Mouse (Mus musculus): ENCODE data around the gene Olfr1349.
"Not testable (repeated sequence)": the region's sequence is repeated elsewhere in the genome, so short reads cannot be mapped to it uniquely, and the experiment has no call there.

The Olfr1349 gene

DNA sequence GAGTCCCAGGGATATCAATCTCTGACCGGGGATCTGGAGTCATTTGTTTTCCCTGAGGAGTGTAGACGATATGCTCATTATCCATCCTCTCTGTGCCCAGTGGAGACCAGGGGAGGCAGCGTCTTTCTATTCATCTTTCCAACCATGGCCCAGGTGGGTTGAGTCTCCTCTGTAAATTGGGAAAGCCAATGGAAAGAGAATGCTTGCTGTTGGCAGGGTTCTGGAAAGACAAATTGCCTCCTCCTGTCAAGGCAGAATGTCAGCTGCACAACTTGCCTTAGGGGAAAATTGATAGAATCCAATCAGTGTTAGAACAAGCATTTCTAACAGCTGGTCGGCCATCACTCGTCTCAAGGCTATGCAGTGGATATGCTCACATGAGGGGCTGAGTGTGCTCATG lies at the start of gene Olfr1349:
Gene Olfr1349, minus strand, starts transcription at position 101 of the 400 bp plus-strand sequence.
- DNase-seq (ENCODE audit: low spot score): no peak

DNA sequence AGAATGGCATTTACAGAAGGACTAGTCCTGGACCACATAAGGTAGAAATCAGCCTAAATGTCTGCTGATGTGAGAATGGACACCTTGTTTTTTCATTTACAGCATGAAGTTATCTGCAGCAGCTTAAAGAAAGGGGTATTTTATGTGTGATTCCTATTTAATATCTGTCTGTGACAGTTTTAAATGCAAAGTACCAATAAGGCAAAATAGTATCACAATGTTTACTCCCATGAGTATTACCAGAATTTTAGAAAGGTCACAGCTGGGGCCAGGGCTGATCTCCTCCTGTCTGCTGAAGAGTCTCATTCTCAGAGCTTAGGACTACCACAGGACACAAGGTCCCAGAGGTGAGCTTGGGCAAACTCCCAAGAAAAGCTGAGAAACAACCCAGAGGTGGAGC lies 41.8 kb upstream of the Olfr1349 start, which contains the start of gene Olfr1350:
Gene Olfr1350, plus strand, starts transcription at position 301 of the 400 bp plus-strand sequence.
- no peak for DNase-seq (ENCODE audit: low spot score)

DNA sequence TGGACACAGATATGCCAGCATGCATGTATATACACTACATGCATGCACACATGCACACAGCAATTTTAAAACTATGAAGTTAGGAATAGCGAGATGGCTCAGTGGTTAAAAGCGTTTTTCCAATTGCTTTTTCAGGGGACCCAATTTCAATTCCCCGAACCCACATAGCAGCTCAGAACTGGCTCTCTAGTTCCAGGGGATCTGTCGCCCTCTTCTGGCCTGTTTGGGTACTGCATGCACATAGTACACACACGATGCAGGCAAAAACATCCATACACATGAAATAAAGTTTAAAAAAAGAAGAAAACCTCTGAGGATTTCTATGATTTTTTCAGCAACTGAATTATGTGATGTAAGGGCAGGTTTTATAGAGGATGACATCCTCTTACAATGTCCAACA lies 3.4 kb upstream of the Olfr1349 start:
- peak; percentile 18 for DNase-seq (ENCODE audit: low spot score)

DNA sequence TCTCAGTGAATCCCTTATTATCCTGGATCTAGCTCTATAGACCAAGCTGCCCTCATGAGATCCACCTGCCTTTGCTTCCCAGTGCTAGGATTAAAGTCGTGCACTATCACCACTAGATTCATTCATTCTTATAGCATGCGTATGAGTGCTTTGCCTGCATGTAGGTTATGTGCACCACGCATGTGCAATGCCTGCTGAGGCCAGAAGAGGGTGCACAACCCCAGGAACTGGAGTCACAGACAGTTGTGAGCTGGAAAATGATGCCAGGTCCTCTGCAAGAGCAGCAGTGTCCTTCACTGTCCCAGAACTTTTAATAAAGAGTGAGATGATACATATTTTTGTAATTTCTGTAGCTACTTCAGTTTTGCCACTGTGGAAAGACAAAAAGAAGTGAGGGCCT lies 2.3 kb upstream of the Olfr1349 start:
- no peak for DNase-seq (ENCODE audit: low spot score)

DNA sequence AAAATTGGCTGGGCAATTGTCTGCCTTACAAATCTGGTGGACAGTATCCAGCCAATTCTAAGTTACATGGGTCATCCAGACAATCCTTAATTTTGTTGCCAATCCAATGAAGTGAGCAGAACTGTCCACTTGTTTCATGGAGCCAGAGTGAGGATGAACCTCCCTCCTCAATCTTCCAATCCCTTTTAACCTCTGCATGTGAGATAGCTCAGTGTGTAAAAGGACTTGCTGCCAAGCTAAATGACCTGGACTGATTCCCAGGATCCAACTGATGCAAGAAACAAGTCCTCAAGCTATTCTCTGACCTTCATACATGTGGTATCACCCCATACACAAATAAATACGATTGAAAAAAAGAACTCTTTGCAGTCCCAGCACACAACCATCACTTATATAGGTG lies 1.1 kb downstream of the Olfr1349 start:
- DNase-seq (ENCODE audit: low spot score): no peak

DNA sequence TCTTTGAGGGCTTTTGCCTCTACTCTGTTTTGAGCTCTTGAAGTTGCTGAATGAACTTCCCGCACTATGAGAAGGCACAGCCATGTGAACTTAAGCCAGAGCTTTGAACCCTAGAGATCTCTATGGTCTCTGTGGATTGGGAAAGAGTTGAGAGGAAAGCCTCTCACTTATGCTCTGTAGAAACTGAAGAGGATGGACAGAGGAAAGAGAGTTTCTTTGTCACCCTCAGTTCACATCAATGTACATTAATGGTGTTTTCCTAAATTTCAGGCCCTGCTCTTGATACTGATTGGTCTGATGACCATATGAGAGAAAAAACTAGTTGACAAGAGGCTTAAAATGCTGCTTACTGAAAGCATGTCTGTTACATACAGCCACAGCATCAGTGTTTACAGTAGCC lies 14.1 kb downstream of the Olfr1349 start, which contains the start of gene Olfr1348:
Gene Olfr1348, minus strand, starts transcription at position 101 of the 400 bp plus-strand sequence.
- DNase-seq (ENCODE audit: low spot score): no peak

DNA sequence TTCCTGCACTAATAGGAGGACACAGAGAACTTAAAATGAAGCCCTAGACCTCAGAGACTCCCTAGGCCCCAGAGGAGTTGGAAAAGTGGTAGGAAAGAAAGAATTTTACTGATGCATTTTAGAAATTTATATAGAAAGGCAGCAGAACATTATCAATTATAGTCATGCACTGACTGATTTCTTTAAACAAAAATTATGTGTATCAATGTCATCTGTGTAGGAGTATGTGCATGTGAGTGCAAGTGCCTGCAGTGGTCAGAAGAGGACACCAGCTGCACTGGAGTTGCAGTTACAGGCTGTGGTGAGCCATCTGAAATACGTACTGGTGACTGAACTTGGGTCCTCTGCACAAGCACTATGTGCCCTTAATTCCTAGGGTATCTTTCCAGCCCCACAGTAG lies 23.1 kb downstream of the Olfr1349 start, which contains the start of gene Olfr1347:
Gene Olfr1347, minus strand, starts transcription at position 101 of the 400 bp plus-strand sequence.
- no peak for DNase-seq (ENCODE audit: low spot score)

DNA sequence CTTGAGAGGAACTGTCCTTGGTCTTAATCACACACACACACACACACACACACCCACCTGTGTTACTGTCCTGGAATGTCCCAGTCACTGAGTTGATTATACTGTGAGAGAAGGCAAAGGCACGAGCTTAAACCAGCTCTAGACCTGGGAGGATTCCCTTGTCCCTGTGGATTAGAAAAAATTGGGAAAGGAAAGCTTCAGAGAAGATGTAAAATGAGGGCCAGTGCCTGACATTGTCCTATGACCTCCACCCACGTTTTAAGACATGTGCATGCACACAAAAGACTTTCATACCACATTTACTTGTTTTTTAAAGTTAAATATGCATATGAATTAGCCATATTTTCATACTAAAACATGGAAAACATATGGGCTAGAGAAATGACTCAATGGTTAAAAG lies 35.9 kb downstream of the Olfr1349 start, which contains the start of gene Olfr5:
Gene Olfr5, minus strand, starts transcription at position 101 of the 400 bp plus-strand sequence.
- no peak for DNase-seq (ENCODE audit: low spot score)

DNA sequence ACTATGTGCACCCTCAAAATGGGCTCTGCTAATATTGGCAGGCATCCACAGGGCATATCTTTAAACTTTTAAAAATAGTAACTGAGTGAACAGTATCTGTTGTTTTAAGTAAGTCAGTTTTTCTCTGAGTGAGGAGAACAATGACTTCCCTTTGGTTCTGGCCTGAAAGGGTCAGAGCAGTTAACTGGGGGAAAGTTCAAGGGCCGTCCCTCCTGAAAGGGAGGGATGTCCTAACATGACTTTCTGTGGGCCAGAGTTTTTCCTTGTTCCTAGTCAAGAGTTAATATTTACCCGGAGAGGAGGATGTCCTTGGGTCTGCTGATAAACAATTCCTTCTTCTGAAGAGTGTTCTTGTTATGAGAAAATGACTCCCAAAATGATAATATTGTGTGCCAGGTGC lies 45.1 kb downstream of the Olfr1349 start:
- DNase-seq (ENCODE audit: low spot score): not testable (repeated sequence)

DNA sequence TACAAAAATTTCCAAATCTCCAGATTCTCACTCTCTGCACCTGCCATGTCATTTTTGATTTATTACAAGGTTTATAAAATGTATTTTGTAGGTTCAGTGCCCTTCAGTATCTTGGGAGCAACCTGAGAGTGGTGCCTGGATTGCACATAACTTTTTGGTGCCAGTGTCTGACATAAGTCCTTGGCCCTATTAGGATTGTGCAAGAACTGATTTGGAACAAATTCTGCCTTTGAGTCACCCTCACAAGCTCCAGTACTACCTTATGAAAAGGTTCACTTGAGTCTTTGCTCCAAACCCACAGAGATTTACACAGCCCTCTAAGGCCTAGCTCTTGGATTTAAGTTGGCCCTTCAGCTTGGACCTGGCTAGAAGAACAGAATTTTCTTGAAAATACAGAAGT lies 55.8 kb downstream of the Olfr1349 start, which contains the start of gene Olfr1346:
Gene Olfr1346, plus strand, starts transcription at position 151 of the 400 bp plus-strand sequence.
- DNase-seq (ENCODE audit: low spot score): no peak

Data from embryo, embryonic 10 days (tissue).